ENCODE assay signal across 1 mouse cellular context in genomic region chr7:101403831-101404230, GRCm38 (mm10).
TF ChIP-seq lines count a peak whose summit lies in the region.

No protein-coding gene starts in this region.

TF ChIP-seq in CH12.LX, 34 proteins besides CTCF, POLR2A, EP300 and RAD21:
- TF ChIP-seq NELFE (IDR thresholded peaks at IDR 0.05; ENCODE audit: low read depth, low read length) (no peak), SMC3 (IDR thresholded peaks at IDR 0.05; ENCODE audit: low read depth, low read length) (peak; percentile 16; the same call in 1 of the 2 replicates)
